Mouse (Mus musculus) mesoderm, embryonic 11.5 days (tissue): Measurements from ENCODE around the gene Eid1.
A peak's percentile ranks its signal among the peaks of the same experiment; 100 is the strongest.

Experiments used
- DNase-seq: peaks from one replicate; pipeline ENCODE4 v3.0.0-alpha.2; 2012; ENCODE audit warnings: low read depth, low spot score

Gene Eid1

DNA sequence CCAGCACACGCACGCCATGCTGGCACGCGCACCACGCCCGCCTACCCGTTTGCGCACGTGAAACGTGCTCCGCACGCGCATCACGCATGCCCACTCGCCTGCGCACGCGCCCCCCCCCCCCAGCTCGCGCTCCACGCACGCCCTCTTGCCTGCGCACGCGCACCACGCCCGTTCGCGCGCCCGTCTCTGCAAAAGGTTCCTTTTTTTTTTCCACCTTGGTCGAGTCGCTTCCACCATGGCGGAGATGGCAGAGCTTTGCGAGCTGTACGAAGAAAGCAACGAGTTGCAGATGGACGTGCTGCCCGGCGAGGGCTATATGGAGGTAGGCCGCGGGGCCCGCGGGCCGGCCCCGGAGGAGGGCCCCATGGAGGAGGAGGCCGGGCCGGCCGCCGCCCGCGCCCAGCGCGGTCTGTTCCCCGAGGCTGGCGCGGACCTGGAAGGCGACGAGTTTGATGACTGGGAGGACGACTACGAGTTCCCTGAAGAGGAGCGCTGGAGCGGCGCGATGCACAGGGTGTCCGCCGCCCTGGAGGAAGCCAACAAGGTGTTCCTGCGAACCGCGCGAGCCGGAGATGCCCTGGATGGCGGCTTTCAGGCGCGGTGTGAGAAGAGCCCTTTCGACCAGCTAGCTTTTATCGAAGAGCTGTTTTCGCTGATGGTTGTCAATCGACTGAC, at the start of gene Eid1:
Gene Eid1, plus strand, starts transcription at position 139 of the 675 bp plus-strand sequence.
- peak; percentile 86 for DNase-seq

DNA sequence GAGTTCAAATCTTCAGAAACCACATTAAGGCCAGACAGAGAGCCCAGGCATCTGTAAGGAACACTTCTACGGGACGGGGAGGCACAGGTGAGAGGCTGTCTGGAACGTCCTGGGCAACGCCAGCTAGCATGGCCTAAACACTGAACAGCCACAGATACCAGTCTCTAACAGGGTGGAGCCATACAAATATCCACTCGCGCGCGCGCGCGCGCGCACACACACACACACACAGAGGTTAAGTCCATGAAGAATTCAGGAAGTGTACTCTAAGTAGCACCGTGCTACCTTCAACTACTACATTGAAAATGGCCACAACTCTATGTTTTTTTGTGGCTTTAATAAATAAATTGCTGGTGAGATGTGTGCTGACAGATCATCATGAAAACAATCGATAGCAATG, 49.7 kb upstream of the Eid1 start:
- DNase-seq: no peak

DNA sequence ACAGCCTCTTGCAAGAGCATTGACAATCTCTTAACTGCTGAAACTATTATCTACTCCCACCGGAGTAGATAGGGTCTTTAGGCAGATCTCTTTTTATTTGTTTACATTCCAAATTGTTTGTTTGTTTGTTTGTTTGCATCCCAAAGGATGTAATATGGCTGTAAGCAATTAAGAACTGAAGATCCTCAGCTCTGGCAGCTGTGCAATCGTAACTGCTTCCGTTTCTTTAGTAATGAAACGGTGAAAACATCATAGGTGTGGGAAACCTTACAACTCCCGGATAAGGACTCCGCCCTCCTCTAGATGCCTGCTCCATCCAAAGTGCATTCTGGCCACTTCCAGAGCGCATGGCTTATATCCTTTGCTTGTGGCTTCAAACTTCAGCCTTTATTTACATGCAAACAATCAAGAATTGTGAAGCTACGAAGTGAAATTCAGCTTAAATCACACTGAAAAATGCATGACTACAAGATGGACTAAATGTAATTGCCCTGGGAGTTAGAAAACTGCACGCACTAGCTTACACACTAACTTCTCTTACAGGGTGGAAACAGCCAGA, 48.7 kb upstream of the Eid1 start:
- peak; percentile 17 for DNase-seq

DNA sequence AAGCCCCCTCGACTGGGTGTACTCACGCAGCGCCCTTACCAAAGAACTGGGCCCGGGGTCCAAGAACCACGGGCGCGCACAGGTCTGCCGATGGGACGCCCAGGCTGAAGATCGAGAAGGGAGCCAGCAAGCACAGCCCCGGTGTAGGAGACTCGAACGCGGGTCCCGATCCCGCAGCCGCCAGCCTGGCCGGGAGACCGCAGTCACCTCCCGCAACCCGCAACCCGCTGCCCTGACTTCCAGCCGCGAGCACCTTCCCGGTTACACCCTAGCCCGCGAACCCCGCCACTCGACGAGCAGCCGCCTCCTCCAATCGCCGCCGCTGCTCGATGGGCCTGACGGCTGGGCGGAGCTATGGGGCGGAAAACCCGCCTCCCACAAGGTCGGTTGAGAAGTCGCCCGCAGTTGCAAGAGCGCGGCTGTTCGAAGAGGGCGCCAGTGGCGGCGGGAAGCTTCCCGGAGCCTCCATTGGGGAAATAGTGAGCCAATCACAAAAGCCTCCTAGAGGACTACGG, 48.0 kb upstream of the Eid1 start, which contains the start of gene Cep152:
Gene Cep152, minus strand, starts transcription at position 277 of the 515 bp plus-strand sequence.
- DNase-seq: peak; percentile 97

DNA sequence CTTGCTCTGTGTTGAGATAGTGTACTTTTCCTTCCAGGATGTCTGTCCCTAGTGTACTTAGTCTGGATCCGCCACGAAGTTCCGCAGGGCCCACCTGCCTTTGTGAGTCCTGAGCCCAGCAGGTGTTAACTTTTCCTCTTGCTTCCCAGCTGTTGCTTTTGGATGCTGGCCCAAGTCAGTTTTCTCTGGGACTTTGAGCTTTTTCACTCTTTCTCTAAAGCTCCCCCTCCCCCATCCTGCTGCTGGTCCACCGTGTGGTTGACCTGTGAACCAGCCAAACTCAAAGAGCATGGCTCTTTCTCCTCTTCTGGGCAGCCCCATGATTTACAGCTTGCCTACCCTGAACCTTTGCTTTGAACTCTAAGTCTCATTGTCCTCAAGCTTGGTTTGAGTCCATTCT, 46.4 kb upstream of the Eid1 start:
- DNase-seq: no peak

DNA sequence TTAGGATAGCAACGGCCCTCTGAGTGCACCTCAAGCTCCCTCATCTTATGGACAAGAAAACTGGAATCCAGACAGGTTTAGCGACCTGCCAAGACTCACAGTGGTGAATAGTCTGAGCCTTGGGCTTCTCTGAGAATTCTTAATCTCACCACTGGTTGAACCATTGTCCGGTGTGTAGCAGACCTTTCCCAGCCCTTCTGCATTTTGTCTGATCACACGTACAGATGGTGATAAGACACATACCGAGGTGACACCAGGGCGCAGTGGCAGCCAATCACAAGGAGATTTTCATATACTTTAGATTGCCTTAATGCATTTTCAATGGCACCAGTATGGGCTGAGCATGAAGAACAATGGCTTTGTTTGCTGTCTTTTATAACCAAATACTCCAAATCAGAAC, 44.4 kb upstream of the Eid1 start:
- no peak for DNase-seq

DNA sequence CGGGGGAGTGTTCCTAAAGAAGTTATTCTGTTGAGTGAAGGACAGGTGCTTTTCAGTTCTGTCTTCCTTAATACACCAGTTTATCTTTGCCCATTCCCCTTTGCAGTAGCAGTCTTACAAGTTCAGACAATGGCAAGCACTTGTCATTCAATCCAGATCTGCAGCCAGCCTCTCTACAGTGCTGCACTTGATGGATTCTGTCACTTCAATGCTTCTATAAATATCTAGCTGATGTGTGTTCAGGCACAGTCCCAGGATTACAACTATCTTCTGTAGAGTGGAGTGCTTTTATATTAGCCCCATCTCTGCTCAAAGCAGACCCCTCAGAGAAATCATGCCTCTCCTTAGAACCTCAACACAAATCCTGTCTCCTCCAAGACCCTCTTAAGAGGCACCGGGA, 42.9 kb upstream of the Eid1 start:
- DNase-seq: no peak

DNA sequence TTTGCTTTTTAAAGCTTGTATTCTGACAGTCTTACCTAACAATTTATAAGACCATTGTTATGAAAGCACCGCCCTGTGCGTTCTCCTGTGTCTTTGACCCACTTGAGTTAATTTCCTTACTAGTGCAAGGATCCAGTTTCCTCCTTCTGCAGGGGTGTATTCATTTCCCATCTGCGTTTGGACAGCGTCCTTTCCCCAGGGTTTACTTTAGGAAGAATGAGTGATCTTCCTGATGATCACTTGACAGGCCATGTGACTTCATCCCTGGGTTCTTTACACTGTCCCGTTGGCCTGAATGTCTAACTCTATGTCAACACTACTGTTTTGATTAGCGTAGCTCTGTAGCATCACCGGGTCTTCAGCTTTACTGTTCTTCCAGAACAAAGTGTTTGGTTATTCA, 35.6 kb upstream of the Eid1 start:
- DNase-seq: peak; percentile 18

DNA sequence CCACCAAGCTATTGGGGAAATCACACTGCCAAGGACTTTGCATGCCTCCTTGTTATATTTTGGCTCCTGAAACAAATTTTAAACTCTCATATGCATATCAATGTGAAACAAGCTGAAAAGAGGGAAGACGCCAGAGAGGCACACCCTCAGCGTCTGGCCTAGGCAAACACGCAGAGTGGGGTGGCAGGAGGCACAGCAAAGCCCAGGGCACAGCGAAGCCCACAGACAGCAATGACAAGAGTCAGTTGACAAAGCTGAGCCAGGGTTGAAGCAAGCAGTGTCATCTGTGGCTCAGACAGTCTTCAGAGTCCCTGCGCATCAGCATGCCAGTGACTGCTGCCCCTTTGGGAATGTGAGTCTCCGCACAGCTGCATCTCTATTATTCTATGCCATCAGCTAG, 28.0 kb upstream of the Eid1 start:
- no peak for DNase-seq

DNA sequence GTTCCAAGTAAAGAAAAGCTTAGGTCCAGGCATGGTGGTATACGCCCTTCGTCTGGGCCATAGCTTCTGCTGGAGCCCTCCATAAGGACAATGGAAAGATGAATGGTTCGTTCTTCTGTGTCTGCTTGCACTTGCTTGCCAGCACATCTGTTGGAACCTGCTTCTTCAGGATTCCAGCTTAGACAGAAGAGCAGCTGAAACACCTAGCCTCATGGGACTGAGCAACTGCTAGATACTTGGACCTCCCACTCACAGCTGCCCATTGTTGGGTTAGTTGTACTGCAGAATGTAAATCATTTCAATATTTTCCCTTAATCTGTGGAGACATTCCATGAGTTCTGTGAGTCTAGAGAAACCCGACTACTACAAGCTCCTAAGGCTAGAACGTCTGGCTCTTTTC, 22.9 kb upstream of the Eid1 start:
- DNase-seq: no peak

DNA sequence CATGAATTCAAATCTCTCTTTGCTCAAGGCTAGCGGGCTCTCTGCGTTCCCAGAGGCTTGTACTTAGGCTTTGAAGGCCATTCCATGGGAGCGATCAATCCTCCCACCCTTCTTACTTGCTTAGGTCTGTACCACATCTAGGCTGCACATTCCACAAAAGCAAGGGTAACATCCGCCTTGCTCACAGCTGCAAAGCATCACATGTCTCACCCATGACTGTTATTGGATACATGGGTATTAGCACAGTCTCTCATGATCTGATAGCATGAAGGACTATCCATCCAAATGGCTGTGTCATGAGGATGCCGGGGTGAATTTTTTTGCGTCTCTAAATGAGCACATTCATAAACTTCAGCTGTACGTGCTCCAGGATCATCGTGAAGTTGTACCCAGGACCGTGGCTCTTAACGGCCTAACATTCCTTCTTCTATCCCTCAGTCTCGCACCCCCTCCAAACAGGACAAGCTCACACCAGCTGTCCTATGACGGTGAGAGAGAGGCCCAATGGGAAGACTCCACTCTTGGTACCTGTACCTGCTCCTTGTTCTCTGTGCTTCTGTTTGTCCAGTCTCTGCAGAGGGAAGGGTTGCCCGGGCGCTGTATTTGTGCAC, 22.0 kb upstream of the Eid1 start:
- no peak for DNase-seq

DNA sequence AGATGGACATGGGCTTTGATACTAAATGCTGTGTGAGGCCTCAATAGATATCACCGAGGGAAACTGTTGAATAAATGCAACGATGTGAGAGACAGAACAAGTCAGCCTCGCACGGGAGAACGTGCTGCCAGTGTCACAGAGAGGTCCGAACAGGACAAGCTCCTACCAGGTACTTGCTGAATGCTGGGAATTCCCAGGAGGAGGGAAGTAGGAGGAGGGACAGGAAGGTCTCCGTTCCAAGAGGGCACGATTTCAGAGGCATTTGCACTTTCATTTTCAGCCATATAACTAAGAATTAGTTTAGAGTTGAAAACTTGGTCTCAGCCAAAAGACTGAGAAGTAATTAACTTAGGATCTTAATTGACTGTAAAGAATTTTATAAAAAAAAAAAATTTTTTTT, 21.3 kb upstream of the Eid1 start:
- DNase-seq: no peak

DNA sequence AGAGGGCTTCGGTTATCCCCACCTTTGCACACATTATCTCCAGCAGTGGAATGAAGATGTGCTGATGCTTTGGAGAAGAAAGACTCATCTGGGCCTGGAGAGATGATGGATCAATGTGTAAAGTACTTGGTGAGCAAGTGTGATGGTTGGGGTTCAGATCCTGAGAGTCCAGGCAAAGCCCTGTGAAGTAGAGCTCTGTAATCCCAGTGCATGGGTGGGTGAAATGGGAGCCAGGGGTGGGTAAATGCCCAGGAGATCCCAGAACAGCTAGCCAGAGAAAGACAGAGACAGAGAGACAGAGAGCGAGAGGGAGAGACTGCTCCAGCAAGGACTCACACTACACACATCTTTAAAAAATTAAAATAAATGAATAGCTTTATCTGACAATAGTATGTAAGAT, 19.6 kb upstream of the Eid1 start:
- DNase-seq: no peak

DNA sequence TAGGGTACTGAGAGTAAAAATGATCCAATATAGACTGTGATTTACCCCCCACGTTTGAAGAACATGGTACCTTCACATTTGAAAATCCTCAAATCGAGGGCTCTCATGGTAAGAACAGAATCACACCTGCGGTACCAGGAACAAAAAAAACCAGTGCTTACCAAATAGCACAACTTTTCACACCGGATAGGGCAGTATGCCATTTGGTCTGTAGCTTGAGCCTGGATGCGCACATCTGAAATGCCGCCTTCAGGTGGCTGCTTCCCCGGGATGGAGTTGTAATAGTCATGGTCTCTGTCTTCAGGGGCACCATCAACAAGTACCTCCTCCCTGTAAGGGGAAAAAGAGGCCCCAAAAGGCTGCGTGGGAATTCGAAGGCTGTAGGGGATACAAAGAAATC, 17.5 kb upstream of the Eid1 start:
- DNase-seq: no peak

DNA sequence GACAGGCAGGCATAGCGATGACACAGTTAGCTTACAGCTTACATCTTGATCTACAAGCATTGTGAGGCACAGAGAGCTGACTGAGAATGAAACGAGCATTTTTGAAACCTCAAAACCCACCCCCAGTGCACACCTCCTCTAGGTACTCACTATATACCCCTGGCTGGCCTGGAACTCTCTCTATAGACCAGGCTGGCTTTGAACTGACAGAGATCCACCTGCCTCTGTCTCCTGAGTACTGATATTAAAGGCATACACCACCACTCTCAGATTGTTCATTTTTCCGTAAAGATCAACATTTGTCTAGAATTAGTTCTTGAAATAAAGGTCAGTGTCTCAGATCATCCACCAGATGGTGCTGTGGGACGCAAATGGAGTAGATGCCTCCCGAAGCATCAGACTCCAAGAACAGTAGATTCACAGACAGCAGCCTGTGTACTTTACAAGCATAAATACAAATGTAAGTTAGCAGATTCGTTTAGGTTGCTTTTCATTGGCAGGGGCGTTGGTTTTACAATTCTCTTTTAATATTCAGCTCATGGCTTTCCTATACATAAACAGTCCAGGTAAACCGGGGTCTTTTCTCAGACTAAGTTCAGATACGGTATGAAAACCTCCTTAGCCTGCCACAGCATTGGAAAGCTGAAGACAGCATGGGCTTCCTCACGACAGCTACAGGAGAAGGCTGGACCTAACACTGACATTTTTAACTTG, 12.9 kb upstream of the Eid1 start:
- peak; percentile 80 for DNase-seq

DNA sequence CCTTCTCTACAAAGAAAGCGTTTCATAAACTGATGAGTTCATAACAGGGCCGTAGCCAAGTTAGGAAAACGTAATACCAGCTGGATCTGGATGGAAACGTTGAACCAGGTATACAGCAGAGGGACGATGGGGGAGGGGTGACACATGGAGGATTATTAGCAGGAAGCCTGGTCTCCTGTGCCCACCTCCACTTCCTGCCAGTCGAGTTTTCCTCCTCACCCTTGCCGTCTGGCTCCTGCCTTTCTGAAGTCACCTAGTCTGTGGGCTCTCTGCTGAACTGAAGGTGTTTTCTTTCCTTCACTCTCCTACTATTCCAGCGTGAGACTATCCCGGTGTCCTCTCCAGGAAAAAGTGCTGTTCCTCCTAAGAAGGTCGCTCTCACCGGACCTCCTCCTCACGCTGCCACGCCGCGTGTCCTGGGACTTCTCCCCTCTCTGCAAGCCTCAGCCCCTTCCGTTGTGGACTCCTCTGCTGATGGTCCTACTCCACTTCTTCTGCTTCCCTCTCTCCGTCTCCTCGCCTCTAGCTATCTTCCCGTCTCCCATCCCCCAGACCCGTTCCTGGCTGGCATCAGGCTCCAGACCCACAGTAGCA, 12.3 kb upstream of the Eid1 start:
- no peak for DNase-seq

DNA sequence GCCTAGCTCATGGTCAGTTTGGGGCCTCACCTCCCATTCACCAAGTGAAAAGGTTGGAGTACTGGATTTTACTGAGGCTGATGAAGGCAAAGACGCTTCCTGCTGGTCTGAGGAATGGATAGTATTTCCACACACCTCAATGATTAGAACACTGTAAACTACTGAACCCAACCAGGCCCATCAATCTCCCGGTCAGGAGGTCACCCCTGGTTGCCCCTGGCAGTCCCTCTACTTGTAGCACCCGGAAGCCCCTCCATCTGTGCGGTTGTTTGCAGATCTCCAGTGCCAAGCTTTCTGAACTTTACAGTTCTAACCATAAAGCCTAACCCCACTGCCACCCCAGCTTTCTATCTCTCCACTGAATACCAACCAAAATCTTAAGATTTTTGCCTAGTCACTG, 11.7 kb upstream of the Eid1 start:
- DNase-seq: no peak

DNA sequence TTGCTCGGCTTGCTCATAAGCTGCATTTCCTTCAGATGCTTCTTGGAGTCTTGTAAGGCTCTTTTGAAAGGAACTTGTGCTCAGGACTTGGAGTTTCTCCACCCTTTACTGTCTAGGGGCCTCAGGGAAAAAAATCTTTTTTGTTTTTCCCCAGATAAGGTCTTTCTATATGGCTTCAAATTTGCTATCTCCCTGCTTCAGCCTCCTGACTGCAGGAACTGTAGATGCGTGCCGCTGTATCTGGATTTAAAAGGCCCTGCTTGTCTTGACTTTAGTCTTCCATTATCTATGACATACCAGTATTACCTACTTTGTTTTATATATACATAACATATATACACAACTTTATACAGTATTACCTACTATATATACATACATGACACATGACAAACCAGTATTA, 10.4 kb upstream of the Eid1 start:
- DNase-seq: no peak

DNA sequence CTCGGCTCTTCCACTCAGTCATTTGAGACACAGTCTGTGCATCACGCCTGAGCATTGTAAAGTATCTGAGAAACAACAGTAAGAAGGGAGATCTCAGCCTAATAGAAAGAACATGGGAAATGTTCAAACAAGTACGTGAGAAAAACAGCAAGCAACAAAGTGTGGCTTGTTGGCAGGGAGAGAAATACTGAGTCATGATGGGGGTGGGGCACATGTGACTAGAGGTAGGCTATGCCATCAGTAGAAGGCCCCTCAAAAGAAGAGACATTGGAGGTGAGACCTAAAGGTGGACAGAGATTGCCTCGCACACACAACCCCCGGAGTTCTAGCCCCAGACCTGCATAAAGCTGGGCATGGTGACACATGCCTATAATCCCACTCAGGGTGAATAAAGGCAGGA, 7.7 kb upstream of the Eid1 start:
- no peak for DNase-seq

DNA sequence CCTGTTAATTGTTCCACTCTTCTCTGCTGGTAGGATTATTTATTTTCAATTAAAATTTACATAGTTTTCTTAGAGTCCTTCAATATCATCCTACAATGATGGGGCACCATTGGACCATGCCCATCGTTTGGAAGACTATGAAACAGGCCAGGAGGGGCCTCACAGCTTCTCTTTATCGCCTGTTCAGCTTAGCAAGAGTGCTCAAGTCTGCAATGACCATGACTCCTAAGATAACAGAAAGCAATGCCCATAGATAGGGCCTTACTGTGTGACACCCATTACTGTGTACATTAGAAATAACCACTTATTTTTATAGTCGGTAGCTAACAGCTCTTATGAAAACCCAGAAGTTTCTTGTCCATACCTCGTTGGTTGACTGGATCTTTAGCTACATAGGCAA, 7.0 kb upstream of the Eid1 start:
- DNase-seq: no peak

DNA sequence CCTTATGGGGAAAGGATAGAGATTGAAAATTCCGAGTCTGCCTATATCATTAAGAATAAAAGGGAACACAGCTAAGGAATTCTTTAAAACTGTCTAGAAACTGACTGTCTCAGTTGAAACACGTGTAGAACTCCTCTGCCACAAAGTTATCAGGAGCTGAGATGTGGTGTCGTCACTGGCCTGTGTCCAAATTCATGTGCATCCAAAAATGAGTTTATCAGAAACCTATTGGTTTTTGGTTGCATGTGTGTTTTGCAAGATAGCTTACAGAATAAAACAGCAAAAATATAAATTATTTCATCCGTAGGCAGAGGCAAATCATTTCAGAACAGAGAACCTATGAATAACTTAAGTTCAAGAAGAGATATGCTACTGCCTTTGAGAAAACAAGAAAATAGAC, 6.2 kb upstream of the Eid1 start:
- DNase-seq: no peak

DNA sequence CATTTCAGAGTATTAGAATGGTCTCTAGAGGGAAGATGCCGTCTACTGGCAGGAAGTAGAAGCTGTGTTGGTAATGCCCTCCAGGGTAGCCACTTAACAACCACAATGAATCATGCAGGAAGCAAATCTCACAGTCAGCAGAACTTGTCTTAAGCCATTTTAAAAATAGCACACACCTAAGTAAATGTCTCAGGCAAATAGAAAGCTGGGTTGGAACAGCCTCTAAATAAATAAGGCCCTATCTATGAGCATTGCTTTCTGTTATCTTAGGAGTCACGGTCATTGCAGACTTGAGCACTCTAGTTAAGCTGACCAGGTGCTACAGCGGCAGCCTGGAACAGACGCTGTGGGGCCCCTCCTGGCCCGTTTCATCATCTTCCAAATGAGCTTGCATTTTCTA, 5.7 kb upstream of the Eid1 start:
- no peak for DNase-seq
